Mouse (Mus musculus): ENCODE measurements around the gene Pex16. TPM values are rescaled to one million over a fixed set of nuclear protein-coding genes. Genes with fewer than 3 reads are reported as not detected.

Gene Pex16
- polyA plus RNA-seq, 1 experiment: 21.0 TPM

- no peak overlapping the region for H3K4me3 ChIP-seq (ENCODE audit: insufficient read depth, poor library complexity, severe bottlenecking)
- H3K36me3 ChIP-seq (ENCODE audit: control insufficient read depth, insufficient read depth): peaks cover 10% of the 10 kb centered on the region
- no peaks in the 10 kb centered on the region for H3K79me3 ChIP-seq (ENCODE audit: low read depth)
- TF ChIP-seq MYOG (IDR thresholded peaks at IDR 0.05; ENCODE audit: control insufficient read depth, extremely low read depth, insufficient read length) (no peak), MYOD1 (IDR thresholded peaks at IDR 0.05; ENCODE audit: control insufficient read depth, insufficient read length, low read depth) (no peak), CEBPB (IDR thresholded peaks at IDR 0.05; ENCODE audit: low read depth) (no peak), FOSL1 (IDR thresholded peaks at IDR 0.05; ENCODE audit: insufficient read depth, low read length, poor library complexity, severe bottlenecking) (no peak), CTCF (IDR thresholded peaks at IDR 0.05; ENCODE audit: control insufficient read depth, insufficient read depth, insufficient read length) (no peak), MAX (IDR thresholded peaks at IDR 0.05) (no peak), USF1 (IDR thresholded peaks at IDR 0.05; ENCODE audit: low read depth) (no peak)
- no peak overlapping the region for H3ac ChIP-seq (ENCODE audit: control insufficient read depth, insufficient read length, low read depth)
- no peaks in the 10 kb centered on the region for H3K27me3 ChIP-seq (ENCODE audit: control insufficient read depth, insufficient read depth, insufficient read length)
- no peaks in the 10 kb centered on the region for H3K79me2 ChIP-seq (ENCODE audit: control insufficient read depth, insufficient read depth)
These were observed 23.8 kb upstream of the Pex16 start for GRCm38 (mm10) chr2:92350686-92351085.

GRCm38 (mm10) chr2:92353402-92353801 is 21.1 kb upstream of the Pex16 start:
- Histone ChIP-seq H3K27me3 (ENCODE audit: control insufficient read depth, insufficient read depth, insufficient read length) (no peaks in the 10 kb centered on the region), H3K36me3 (ENCODE audit: control insufficient read depth, insufficient read depth) (peaks cover 14% of the 10 kb centered on the region), H3ac (ENCODE audit: control insufficient read depth, insufficient read length, low read depth) (no peak overlapping the region), H3K79me3 (ENCODE audit: low read depth) (no peaks in the 10 kb centered on the region), H3K79me2 (ENCODE audit: control insufficient read depth, insufficient read depth) (no peaks in the 10 kb centered on the region), H3K4me3 (ENCODE audit: insufficient read depth, poor library complexity, severe bottlenecking) (no peak overlapping the region)
- TF ChIP-seq FOSL1 (IDR thresholded peaks at IDR 0.05; ENCODE audit: insufficient read depth, low read length, poor library complexity, severe bottlenecking) (no peak), MAX (IDR thresholded peaks at IDR 0.05) (no peak), USF1 (IDR thresholded peaks at IDR 0.05; ENCODE audit: low read depth) (no peak), MYOD1 (IDR thresholded peaks at IDR 0.05; ENCODE audit: control insufficient read depth, insufficient read length, low read depth) (no peak), CEBPB (IDR thresholded peaks at IDR 0.05; ENCODE audit: low read depth) (no peak), CTCF (IDR thresholded peaks at IDR 0.05; ENCODE audit: control insufficient read depth, insufficient read depth, insufficient read length) (no peak), MYOG (IDR thresholded peaks at IDR 0.05; ENCODE audit: control insufficient read depth, extremely low read depth, insufficient read length) (no peak)

DNA sequence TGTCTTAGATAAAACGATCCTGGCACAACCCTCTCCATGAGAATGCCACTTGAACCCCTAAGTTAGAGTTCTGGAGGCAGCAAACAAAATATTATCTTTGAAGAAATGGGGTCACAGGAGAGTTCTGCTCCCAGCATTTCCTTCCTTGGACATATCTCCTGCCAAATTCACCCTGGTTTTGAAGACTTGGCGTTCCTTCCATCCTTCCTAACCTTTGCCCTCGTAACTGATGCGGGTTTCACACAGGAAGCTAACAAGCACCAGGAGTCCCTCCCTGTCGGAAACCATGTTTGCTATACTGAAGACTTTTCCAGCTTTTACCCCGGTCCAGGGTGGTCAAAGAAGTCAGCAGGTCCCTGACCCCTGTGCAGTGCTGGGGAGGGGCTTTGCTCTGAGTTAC is 20.3 kb upstream of the Pex16 start:
- no peaks in the 10 kb centered on the region for H3K79me3 ChIP-seq (ENCODE audit: low read depth)
- no peaks in the 10 kb centered on the region for H3K27me3 ChIP-seq (ENCODE audit: control insufficient read depth, insufficient read depth, insufficient read length)
- peaks cover 14% of the 10 kb centered on the region for H3K36me3 ChIP-seq (ENCODE audit: control insufficient read depth, insufficient read depth)
- no peak overlapping the region for H3K4me3 ChIP-seq (ENCODE audit: insufficient read depth, poor library complexity, severe bottlenecking)
- TF ChIP-seq CTCF (IDR thresholded peaks at IDR 0.05; ENCODE audit: control insufficient read depth, insufficient read depth, insufficient read length) (no peak), MAX (IDR thresholded peaks at IDR 0.05) (no peak), CEBPB (IDR thresholded peaks at IDR 0.05; ENCODE audit: low read depth) (no peak), MYOD1 (IDR thresholded peaks at IDR 0.05; ENCODE audit: control insufficient read depth, insufficient read length, low read depth) (no peak), USF1 (IDR thresholded peaks at IDR 0.05; ENCODE audit: low read depth) (no peak), MYOG (IDR thresholded peaks at IDR 0.05; ENCODE audit: control insufficient read depth, extremely low read depth, insufficient read length) (no peak), FOSL1 (IDR thresholded peaks at IDR 0.05; ENCODE audit: insufficient read depth, low read length, poor library complexity, severe bottlenecking) (no peak)
- H3ac ChIP-seq (ENCODE audit: control insufficient read depth, insufficient read length, low read depth): no peak overlapping the region
- no peaks in the 10 kb centered on the region for H3K79me2 ChIP-seq (ENCODE audit: control insufficient read depth, insufficient read depth)

GRCm38 (mm10) chr2:92359301-92359700 is 15.2 kb upstream of the Pex16 start:
- H3K36me3 ChIP-seq (ENCODE audit: control insufficient read depth, insufficient read depth): peaks cover 12% of the 10 kb centered on the region
- H3K4me3 ChIP-seq (ENCODE audit: insufficient read depth, poor library complexity, severe bottlenecking): no peak overlapping the region
- H3ac ChIP-seq (ENCODE audit: control insufficient read depth, insufficient read length, low read depth): no peak overlapping the region
- no peaks in the 10 kb centered on the region for H3K79me2 ChIP-seq (ENCODE audit: control insufficient read depth, insufficient read depth)
- H3K79me3 ChIP-seq (ENCODE audit: low read depth): no peaks in the 10 kb centered on the region
- no peak for TF ChIP-seq MAX (IDR thresholded peaks at IDR 0.05)
- TF ChIP-seq CEBPB (IDR thresholded peaks at IDR 0.05; ENCODE audit: low read depth): no peak
- no peak for TF ChIP-seq FOSL1 (IDR thresholded peaks at IDR 0.05; ENCODE audit: insufficient read depth, low read length, poor library complexity, severe bottlenecking)
- TF ChIP-seq MYOD1 (IDR thresholded peaks at IDR 0.05; ENCODE audit: control insufficient read depth, insufficient read length, low read depth): no peak
- no peak for TF ChIP-seq CTCF (IDR thresholded peaks at IDR 0.05; ENCODE audit: control insufficient read depth, insufficient read depth, insufficient read length)
- no peak for TF ChIP-seq MYOG (IDR thresholded peaks at IDR 0.05; ENCODE audit: control insufficient read depth, extremely low read depth, insufficient read length)
- TF ChIP-seq USF1 (IDR thresholded peaks at IDR 0.05; ENCODE audit: low read depth): no peak
- H3K27me3 ChIP-seq (ENCODE audit: control insufficient read depth, insufficient read depth, insufficient read length): no peaks in the 10 kb centered on the region

- peaks cover 12% of the 10 kb centered on the region for H3K36me3 ChIP-seq (ENCODE audit: control insufficient read depth, insufficient read depth)
- H3K79me2 ChIP-seq (ENCODE audit: control insufficient read depth, insufficient read depth): no peaks in the 10 kb centered on the region
- no peaks in the 10 kb centered on the region for H3K79me3 ChIP-seq (ENCODE audit: low read depth)
- TF ChIP-seq CEBPB (IDR thresholded peaks at IDR 0.05; ENCODE audit: low read depth): no peak
- TF ChIP-seq MYOD1 (IDR thresholded peaks at IDR 0.05; ENCODE audit: control insufficient read depth, insufficient read length, low read depth): no peak
- TF ChIP-seq CTCF (IDR thresholded peaks at IDR 0.05; ENCODE audit: control insufficient read depth, insufficient read depth, insufficient read length): no peak
- TF ChIP-seq FOSL1 (IDR thresholded peaks at IDR 0.05; ENCODE audit: insufficient read depth, low read length, poor library complexity, severe bottlenecking): no peak
- no peak overlapping the region for H3K4me3 ChIP-seq (ENCODE audit: insufficient read depth, poor library complexity, severe bottlenecking)
- H3ac ChIP-seq (ENCODE audit: control insufficient read depth, insufficient read length, low read depth): no peak overlapping the region
- H3K27me3 ChIP-seq (ENCODE audit: control insufficient read depth, insufficient read depth, insufficient read length): no peaks in the 10 kb centered on the region
These were observed 14.2 kb upstream of the Pex16 start for GRCm38 (mm10) chr2:92360186-92360823.

Measured in C2C12 (cell line).